Mouse (Mus musculus) brain, embryonic 14.5 days (tissue): ENCODE data around the gene Ttll11.

Experiments
- CTCF ChIP-seq: fragments of 200-500 bp; IDR thresholded peaks from 2 replicates; pipeline ENCODE4 v1.5.1; 2012; ENCODE audit warnings: inconsistent platforms, mild to moderate bottlenecking, moderate library complexity, borderline replicate concordance; ENCODE audit not compliant: insufficient read depth, insufficient read length; ENCODE audit errors: extremely low read depth
- POLR2A ChIP-seq: fragments of 200-500 bp; IDR thresholded peaks from 2 replicates; pipeline ENCODE4 v1.6.1; 2012; ENCODE audit warnings: mild to moderate bottlenecking, inconsistent platforms, borderline replicate concordance; ENCODE audit not compliant: poor library complexity, insufficient read depth, insufficient read length, severe bottlenecking; ENCODE audit errors: extremely low read depth

DNA sequence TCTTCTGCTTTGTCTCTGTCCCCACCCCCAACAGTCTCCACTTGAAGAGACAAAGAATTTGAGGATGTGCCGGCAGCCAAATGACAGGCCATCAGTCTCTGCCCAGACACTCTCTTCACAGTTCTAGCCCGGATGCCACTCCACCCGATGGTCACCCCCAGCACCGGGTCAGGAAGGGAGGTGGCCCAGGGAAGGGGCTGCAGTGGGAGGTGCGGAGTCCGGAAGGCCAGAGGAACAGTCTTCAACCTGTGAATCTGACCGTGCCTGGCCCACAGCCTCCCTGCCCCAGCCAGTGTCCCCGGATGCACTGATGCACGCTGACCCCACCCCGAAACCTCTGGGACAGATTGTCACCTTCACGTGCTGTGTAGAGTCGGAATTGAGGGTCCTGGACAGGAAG is 33.3 kb upstream of the Ttll11 start:
- TF ChIP-seq CTCF (no peak), POLR2A (no peak)
